Mouse (Mus musculus) T-helper 2 cell (primary cell): ENCODE results near the gene Pus10.

Source experiments
- in situ Hi-C: fragments of 300-600 bp; cut with MboI, MseI; formaldehyde crosslinking; loops from one replicate; pipeline ENCODE4 v1.15.1; 2025; ENCODE audit warnings: high pct_unique_total_duplicates

Pus10 gene

DNA sequence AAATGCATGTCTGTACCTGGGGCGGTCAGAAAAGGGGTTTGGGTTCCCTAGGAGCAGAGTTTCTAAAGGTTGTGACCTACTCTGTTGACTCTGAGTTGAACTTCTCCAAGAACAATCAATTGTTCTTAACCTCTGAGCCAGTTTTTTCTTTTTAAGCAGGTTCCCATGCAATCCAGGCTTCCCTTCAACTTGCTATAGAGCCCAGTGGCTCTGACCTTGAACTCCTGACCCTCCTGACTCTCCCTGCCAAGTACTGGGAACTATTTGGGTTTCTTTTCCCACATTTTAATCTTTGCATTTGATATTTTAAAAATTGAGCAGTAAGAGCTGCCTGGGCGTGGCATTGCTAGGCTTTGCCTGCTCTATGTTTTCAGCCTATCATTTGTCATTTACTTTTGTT lies 27.8 kb downstream of the Pus10 start:
- in situ Hi-C loops: no loop called here

DNA sequence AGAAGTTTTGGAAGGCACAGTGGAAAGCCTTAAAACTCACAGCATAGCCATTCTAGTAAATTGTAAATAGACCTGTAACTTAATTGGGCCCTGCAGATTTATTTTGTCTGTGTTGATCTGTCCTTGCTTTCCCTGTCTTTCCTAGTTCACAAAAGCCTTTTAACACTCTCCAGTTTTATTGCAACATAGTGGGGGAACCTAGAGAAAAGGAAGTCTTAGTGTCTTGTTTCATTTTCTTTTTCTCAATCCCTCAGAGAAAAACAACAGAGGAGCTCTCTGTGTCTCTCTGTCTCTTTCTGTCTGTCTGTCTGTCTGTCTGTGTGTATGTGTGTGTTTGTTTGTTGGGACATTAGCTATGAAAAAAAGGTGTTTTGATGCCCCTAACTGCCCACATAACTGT lies 30.4 kb downstream of the Pus10 start:
- in situ Hi-C loops: no loop called here

DNA sequence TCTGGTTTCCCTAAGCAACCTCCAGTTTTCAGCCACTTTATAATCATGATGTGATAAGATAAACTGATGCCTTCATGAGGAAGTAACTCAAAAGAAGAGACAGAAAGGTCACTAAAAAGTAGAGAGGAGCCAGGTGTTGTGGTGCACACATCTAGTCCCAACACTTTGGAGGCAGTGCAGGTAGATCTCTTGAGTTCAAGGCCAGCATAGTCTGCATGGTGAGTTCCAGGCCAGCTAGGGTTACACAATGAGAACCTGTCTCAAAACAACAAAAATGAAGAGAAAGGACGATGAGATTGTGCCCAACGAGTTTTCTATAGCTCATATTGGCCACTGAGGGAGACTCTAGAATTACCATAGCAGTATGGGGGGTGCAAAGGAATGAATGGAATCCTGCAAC lies 33.1 kb downstream of the Pus10 start:
- in situ Hi-C loops: no loop called here

DNA sequence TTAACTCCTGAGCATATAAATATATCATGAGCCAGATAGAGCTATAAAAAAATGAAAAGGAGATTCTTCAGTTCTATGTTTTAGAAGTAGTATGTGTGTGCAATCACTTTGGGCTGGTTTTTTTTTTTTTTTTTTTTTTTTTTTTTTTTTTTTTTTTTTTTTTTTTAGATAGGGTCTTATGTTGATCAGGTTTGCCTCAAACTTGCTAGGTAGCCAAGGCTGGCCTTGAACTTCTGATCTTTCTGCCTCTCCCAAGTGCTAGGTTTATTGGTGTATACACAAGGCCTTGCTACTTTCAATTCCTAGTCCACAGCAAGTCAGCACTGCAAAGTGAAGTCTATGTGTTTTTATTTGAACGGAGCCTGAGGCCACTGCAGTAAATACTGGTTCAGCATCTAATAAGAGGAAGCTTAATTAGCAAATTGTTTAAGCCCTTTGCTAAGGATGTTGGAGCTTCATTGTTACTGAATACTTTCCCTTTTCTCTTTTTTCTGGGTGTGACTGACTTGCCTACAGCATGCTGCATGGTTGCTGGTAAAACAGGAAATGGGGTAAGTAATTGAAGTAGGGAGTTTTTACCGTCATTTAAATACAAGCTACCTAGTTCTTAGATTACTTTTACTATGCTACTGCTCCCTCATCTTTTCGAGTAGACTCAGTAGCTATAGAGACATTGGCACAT lies 34.1 kb downstream of the Pus10 start:
- in situ Hi-C loops: no loop called here

DNA sequence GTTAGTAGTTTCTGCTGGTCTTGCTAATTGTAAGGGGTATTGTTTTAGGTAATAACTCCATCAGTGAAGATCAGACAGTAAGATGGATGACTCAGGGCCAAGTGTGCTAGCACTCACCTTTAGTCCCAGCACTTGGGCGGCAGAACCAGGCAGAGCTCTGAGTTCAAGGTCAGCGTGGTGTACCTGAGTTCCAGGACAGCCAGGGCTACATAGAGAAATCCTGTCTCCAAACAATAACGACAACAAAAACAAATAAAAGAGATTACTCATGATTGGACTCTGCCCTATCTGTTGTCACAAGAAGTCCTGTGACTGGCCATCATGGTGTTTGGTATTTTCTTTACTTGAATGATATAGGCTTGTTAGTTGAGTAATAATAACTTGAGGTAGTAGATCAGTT lies 36.4 kb downstream of the Pus10 start:
- in situ Hi-C loops: no loop called here

DNA sequence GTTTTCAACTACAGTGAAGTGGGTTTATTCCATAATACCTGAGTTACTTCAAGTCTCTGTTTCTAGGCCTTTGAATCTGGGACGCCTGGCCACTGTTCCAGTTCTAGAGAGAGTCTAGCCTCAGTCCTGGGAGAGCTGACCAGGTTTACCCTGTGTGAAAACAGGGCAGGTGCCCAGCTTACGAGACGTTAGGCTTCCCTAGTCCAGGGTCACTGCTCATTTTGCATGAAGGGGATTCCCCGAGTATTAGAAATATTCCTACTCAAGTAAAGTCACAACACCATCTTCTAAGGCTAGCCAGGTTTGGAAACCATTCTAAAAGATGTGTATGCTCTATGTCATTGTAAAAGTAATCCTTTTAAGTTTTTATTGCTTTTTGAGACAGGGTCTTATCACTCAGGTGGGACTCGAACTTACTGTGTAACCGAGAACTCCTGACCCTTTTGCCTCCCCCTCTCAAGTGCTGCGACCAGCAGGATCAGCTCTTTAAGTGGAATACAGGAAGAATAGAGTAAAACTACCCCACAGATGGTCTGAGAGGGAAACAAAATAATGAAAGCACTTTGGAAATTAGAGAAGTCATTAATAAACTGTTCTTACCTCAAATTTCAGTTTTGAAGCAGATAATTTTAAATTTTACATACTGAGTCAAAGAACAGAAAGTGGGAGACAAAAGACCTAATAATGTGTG lies 39.3 kb downstream of the Pus10 start:
- in situ Hi-C loops: no loop called here

DNA sequence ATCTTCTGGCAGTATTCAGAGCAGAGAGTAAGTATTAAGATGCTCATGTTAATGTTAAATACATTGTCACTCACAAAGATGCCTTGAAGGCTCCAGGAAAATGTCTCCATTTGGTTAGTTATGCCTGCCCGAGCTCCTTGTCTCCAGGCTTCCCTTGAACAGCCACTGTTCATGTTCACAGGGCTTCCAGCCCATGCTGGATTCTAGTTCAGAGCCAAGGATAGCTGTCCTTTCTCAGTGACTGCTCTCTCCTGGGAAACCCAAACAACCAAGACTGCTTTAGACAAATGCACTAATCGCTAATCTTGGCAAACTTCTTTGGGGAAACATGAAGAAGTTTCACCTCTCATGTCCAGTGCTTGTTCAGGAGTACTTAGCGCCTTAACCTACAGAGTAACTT lies 46.8 kb downstream of the Pus10 start:
- in situ Hi-C loops: no loop called here

DNA sequence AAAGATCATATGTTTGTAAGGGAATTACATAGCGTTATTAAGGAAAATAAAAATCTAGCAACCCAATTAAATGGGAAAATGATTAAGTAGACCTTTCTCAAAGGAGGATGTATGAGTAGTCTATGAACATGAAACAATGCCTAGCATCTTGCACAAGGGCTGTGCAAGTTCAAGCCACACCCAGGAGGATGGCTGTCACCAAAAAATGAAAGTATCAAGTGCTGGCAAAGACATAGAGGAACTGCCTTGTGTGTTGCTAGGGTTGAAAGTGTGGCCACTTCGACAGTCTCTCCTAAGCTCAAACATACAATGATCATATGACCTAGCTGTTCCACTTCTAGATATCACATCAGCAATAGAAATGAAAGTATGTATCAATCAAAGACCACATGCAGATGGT lies 53.4 kb downstream of the Pus10 start:
- in situ Hi-C loops: no loop called here

DNA sequence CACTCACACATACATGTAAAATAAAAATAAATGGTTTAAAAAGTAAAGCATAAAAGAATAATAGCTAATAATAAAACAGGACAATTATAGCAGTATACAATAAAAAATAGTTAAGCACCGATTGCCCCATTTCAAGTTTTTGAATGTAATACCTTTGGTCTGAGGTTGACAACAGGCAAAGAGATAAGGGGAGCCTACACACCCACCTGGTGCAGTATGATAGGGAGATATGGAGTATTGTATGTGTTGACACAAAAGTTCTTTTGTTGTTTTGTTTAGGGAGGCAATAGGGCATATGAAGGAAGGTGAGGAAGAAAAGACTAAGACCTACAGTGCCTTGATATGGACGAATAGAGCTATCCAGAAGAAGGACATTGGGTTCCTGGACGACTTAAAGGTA lies 54.4 kb downstream of the Pus10 start:
- in situ Hi-C loops: no loop called here

DNA sequence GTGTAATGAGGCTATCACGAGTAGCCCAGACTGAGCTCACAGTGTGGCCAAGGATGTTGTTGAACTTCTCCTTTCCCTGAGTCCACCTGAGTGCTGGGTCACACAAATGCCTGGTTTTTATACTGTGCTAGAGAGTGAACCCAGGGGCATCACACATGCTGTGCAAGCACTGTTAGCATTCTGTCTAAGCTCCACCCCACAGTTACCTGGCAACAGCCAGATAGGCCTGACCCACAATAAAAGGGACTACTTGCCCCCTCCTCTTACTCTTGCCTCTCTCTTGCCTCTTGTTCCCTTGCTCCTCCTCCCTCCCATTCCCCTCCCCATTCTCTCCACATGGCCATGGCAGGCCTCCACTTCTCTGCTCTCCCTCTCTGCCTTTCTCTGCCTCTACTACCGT lies 56.9 kb downstream of the Pus10 start:
- in situ Hi-C loops: no loop called here

DNA sequence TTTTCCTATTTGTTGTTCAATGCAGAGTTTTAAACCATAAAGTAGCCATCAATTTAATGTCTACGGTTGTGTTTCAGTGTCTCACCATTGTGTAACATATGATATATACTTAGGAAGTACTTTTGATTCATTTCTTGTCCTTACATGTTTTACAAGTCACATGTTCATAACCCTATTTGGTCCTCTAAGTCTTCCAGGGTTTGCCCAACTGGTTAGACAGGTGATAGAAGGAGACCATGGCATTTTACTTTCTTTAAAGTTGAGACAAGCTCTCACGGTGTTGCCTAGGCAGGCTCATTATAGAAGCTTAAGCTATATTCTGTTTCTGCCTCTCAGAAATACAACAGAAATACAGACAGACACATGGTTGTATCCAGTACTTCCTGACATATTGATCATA lies 60.4 kb downstream of the Pus10 start:
- in situ Hi-C loops: no loop called here

DNA sequence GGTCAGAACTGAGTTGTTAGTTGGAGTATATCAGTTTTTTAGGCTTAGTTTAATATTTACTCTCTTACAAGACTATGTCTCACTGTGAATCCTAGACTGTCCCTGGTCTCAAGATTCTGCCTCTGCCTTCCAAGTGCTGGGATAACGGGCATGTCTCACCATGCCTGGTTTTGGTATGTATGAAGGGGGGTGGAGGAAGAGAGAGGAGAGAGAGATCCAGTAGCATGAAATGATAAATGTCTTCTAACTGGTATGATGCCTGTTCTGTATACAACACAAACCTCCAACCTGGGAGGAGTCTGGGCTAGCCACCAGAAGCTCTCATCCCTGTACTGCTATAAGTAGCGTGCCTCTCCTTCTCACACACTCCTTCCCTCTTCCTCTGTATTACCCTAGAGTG lies 61.0 kb downstream of the Pus10 start:
- in situ Hi-C loops: no loop called here

DNA sequence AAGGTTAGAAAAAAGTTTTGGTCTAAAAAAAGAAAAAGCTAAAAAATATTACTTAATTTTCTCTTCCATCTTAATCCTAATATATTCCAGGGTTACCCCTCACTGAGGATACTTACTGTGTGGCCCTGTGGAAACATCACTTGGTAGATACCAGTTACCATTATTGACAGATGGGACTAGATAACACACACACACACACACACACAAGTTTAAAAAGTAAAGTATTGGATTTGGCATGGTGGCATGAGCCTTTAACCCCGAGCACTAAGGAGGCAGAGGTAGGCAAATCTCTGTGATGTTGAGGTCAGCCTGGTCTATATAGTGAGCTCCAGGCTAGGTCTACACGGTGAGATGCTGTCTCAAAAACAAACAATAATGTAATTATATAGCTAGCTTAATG lies 62.7 kb downstream of the Pus10 start:
- in situ Hi-C loops: no loop called here

DNA sequence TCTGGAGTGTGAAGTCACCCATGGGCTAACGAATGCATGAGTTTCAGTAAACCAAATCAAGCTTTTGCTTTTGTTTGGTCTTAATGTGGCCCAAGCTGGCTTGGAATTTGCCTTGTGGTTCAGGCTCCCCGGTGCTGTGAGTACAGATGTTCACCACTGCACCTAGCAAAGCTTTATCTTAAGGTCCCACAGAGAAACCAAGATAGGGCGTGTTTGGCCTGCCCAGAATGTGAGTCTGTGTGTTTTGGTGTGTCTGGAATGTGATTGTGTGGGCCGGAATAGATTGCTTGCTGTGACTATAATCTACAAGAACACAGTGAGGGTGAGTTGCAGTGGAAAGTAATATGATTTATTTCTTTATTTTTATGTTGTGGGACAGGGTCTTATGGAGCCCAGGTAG lies 64.6 kb downstream of the Pus10 start:
- in situ Hi-C loops: no loop called here

DNA sequence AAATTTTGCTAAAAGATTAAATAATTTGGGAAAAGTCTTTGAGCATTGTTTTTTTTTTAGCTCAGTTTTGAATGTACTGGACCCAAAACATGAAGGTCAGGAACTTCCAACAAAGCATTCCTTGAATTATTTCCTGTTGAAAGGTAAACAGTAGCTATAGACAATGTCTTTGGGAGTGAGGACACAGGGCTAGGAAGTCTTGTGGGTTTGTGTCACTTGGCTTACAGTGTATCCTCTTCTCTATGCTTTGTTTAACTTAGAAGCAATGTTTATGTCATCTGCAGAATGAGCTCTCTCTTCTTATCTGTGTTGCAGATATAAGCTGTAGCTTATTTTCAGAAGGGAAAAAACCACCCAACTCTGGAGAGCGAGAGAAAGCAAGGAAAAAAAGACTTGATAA lies 67.4 kb downstream of the Pus10 start:
- in situ Hi-C loops: no loop called here

DNA sequence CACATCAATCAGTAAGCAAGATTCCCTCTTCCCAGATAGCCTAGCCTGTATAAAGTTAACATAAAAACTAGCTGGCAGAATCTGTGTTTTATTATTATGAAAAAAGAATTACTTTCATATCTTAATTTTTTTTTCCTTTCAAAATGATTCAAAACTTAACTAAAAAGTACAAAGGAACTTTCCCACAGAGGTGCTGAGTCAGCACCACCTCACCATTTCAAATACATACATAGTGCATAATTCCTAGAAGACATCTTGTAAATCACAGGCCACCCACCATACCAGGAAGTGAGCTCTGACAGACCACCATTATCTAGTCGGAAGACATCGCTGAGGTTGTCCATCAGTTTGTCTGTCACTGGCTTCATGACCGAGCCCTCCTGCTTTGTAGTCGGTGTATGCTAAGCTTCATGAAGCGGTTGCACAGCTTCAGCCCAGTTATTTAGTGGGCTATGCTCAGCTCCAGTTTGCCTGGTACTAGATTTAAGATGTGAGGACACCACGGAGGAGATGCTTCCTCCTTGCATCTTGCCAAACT lies 69.3 kb downstream of the Pus10 start:
- in situ Hi-C loops: no loop called here

DNA sequence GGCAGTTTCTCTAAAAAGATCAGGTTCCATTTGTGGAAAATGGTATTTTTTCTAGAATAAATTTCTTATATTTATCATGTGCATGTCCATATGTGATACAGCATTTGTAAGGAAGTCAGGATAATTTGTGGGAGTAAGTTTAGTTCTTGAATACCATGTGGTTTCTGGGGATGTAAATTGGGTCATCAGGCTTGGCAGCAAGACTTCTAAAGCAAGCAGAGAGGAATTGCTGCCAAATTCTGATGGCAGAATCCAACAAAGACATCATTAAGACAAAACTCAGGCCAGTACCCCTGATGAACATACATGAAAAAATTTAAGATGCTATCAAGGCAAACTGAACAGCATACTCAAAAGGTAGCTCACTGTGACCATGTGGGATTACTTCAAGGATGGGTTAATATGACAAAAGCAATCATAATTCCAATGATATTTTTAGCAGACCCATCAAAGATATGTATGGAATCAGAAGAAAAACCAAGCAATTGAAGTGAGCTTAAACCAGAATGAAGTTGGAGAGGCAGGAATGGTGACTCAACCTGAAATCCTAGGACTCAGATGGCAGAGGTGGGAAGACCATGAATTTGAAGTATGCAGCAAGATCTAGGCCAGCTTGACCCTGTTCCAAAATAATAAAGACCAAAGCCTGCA lies 70.5 kb downstream of the Pus10 start:
- in situ Hi-C loops: no loop called here

DNA sequence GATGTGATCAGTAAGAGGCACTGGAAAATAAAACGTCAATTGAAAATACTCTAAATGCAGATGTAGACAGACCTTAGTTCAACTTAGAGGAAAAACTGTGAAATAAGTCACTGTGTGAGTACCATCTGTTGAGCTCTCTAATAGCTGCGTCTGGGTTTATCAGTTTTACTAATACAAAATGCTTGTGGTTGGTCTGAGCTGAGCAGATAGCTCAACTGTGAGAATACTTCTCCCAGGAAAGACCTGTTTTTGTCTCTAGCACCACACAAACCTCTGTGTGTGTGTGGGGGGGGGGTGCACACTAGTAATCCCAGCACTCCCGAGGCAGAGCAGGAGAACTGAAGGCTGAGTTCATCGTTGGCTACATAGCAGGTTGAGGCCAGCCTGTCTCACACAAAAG lies 75.4 kb downstream of the Pus10 start:
- in situ Hi-C loops: no loop called here

DNA sequence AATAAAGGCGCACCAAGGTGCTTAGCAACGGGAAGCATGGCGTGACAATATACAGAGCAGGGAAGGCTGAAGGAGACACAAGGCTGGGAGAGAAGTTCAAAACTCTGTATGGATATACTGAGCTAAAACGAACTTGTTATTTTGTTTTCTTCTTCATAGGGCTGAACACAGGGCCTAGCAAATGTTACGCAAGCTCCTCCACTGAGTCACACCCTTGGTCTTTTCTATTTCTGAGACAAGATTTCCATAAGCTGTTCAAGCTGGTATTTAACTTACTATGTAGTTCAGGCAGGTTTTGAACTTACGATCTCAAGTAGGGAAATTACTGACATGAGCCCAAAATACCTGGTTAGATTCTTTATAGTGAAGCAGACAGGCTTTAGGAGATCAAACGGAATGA lies 75.9 kb downstream of the Pus10 start:
- in situ Hi-C loops: no loop called here

DNA sequence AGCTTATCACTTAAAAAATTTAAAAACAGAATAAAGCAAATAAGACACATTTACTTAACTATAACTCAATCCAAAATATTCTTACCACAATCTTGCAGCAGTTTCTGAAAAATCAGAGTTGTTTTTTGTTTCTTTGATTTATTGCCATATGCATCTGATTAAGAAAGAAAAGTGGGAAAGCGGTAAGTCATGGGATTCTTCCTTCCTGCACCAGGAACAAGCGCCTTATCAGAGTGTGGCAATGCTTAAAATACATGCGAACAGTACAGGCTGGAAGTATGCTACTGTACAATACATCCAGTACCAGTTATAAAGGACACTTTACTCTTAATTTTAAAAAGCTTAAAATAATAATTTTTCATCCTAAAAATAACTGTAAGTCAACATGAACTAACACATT lies 78.9 kb downstream of the Pus10 start:
- in situ Hi-C loops: no loop called here

DNA sequence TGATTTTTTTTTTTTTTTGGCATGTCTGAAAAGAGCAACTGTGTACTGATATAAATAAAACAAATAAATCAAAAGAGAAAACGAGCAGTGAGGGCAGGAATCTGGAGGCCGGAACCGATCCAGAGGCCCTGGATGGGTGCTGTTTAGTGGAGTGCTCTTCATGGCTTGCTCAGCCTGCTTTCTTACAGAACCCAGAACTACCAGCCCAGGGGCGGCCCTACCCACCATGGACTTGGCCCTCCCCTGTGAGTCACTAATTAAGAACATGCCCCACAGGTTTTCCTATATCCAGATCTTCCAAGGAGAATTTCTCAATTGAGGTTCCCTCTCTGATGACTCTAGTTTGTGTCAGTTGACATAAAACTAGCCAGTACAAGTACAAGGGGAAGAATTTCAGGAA lies 80.6 kb downstream of the Pus10 start:
- in situ Hi-C loops: no loop called here

DNA sequence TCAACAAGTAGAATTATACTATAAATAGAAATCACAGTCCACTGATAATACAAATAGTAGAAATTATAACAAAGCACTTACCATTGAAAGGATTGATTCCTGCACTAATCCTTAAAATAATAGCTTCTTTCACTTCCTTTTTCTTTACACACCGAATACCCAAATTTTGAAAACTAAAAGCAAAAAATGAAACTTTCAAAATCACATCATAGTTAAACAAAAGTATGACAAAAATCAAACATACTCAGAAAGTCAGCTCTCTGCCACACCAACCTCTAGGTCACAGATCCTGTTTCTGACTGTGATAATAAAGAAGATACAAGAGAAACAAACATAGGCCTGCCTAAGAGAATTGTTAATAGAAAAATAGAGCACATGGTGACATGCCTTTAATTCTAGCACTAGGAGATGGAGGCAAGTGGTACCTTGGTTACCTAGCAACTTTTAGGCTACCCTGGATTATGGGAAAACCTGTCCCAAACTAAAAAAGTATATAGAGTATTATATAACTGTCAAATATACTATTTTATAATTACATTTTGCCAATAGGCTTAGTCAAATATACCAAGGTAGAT lies 87.7 kb downstream of the Pus10 start:
- in situ Hi-C loops: loop anchor here (5.0 kb wide), 1 partner anchor 99 kb away; no protein-coding TSS in a partner anchor

DNA sequence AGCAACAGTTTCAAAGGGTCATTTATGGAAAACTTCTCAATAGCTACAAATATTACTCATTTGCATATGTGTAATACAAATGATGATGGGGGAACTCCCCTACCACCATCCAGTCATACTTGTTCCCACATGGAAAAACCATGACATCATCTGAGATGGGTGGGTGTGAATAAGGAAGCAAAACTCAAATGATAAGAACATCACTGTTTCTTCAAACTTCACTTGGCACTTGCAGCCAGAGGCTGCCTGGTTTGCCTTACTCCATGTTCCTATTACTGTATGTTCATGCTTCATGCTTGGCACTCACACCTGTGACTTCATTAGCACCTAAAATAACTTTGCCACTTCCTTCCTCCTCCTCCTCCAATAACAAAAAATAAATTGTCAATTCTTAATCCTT lies 88.9 kb downstream of the Pus10 start:
- in situ Hi-C loops: loop anchor here (5.0 kb wide), 1 partner anchor 98 kb away; no protein-coding TSS in a partner anchor
